In genomic region chrX:102571186-102571585, GRCm38 (mm10) we compare ENCODE assay signal across 21 mouse cellular contexts.
DNase-seq lines count a peak whose midpoint lies in the region; TF ChIP-seq lines count a peak whose summit lies in the region.
"Had no signal": no experiment of that assay in that cellular context is flagged by ENCODE, and none has a peak within 500 bp of the region (broad histone marks: within the 10 kb centered on the region; RNA-seq: fewer than 3 reads in every experiment).

No protein-coding gene starts in this region.

- TF ChIP-seq CTCF in ES-Bruce4 (IDR thresholded peaks at IDR 0.05; ENCODE audit: low read depth, low read length), result no peak

- H3K4me1 ChIP-seq in ES-Bruce4 (ENCODE audit: control insufficient read depth, insufficient read depth, low read length), result no peaks in the 10 kb centered on the region
- H3K4me1 ChIP-seq: limb, embryonic 10.5 days; liver, embryonic 12.5 days; midbrain, embryonic 15.5 days had no signal

- H3K27me3 ChIP-seq in ES-Bruce4 (ENCODE audit: control insufficient read depth, insufficient read depth, low read length, poor library complexity, severe bottlenecking), result no peaks in the 10 kb centered on the region
- H3K27me3 ChIP-seq: liver, embryonic 12.5 days had no signal

- no peak overlapping the region for H3K4me3 ChIP-seq in ES-Bruce4 (ENCODE audit: low read depth, low read length)
- H3K4me3 ChIP-seq: erythroblast, embryonic 14.5 days; limb, embryonic 10.5 days; liver, embryonic 12.5 days; midbrain, embryonic 15.5 days had no signal

- TF ChIP-seq EP300 in ES-Bruce4 (IDR thresholded peaks at IDR 0.05; ENCODE audit: insufficient read depth, low read depth, low read length), result peak; percentile 51; the same call in 1 of the 2 replicates

- no peak for TF ChIP-seq POLR2A in ES-Bruce4 (IDR thresholded peaks at IDR 0.05; ENCODE audit: insufficient read depth, low read length)

- H3K36me3 ChIP-seq in ES-Bruce4 (ENCODE audit: control insufficient read depth, insufficient read depth, low read length, poor library complexity, severe bottlenecking), result no peaks in the 10 kb centered on the region
- H3K36me3 ChIP-seq: liver, embryonic 12.5 days; midbrain, embryonic 15.5 days had no signal

- no peak overlapping the region for H3K27ac ChIP-seq in ES-Bruce4 (ENCODE audit: insufficient read depth, low read length)
- H3K27ac ChIP-seq: hindbrain, embryonic 14.5 days; limb, embryonic 10.5 days; liver, embryonic 12.5 days; midbrain, embryonic 15.5 days had no signal

- H3K9ac ChIP-seq in ES-Bruce4 (ENCODE audit: low read depth, poor library complexity, severe bottlenecking), result no peak overlapping the region
- H3K9ac ChIP-seq: hindbrain, embryonic 14.5 days; liver, embryonic 12.5 days; midbrain, embryonic 15.5 days had no signal

- no peaks in the 10 kb centered on the region for H3K9me3 ChIP-seq in ES-Bruce4 (replicated peaks; ENCODE audit: control insufficient read depth, insufficient read depth, low read length, poor library complexity, severe bottlenecking)
- H3K9me3 ChIP-seq: G1E; limb, embryonic 10.5 days; liver, embryonic 12.5 days; midbrain, embryonic 15.5 days had no signal

- intact Hi-C loops in heart, postnatal 36 days (cut with DNase I), result no loop called here

- peak; percentile 89 for DNase-seq in R1 (ENCODE audit: low read depth, low spot score)
- DNase-seq in kidney, postnatal 36 days, result peak; percentile 17 to 24
- DNase-seq in lung, postnatal 14 days, result peak; percentile 21
- no peak for DNase-seq in thymus, adult 18-20 months
- no peak for DNase-seq in heart, postnatal 36 days
- DNase-seq in thymus, postnatal 14 days, result no peak
- DNase-seq: adrenal gland, adult 2 months; cerebellum, adult 11 months; cerebellum, postnatal 14 days; embryo, embryonic 11 days; gastrocnemius, postnatal 25 days; heart, postnatal 14 days; retina, postnatal 1 day; right cerebral cortex, postnatal 4 days had no signal

Comparison
In these comparisons a context has a peak if more than half of its experiments do, and no peak if none do; other contexts are left out.
1. DNase-seq: peak in R1 (single experiment), kidney, postnatal 36 days (2 of 2) and lung, postnatal 14 days (single experiment); none in thymus, adult 18-20 months (0 of 2), heart, postnatal 36 days (0 of 2) and thymus, postnatal 14 days (single experiment).